Mouse (Mus musculus): Measurements from ENCODE around the gene Ggt5. TPM values are rescaled to one million over a fixed set of nuclear protein-coding genes. Genes with fewer than 3 reads are reported as not detected.

The Ggt5 gene
- total RNA-seq (2021) = 1 to 10 TPM; 1.9 to 3.0 TPM

GRCm38 (mm10) chr10:75589129-75589528, at the start of gene Ggt5:
Gene Ggt5 (plus strand): TSS chr10:75589340.
- intact Hi-C loops (cut with DNase I) = loop anchor here (10.0 kb wide), 2 partner anchors 116 to 366 kb away; partner anchors contain the start of gene Gm5134

GRCm38 (mm10) chr10:75547901-75548300, 41.2 kb upstream of the Ggt5 start:
- no peak for DNase-seq
- intact Hi-C loops (cut with DNase I) = no loop called here

More at GRCm38 (mm10) chr10:75589129-75589528, at the start of gene Ggt5:
- peak; percentile 79 for DNase-seq

- intact Hi-C loops (cut with DNase I) = no loop called here
- no peak for DNase-seq
Measured at GRCm38 (mm10) chr10:75548486-75548885, 40.7 kb upstream of the Ggt5 start.

GRCm38 (mm10) chr10:75549886-75550285, 39.3 kb upstream of the Ggt5 start:
- intact Hi-C loops (cut with DNase I) = no loop called here

GRCm38 (mm10) chr10:75551175-75551574, 38.0 kb upstream of the Ggt5 start:
- intact Hi-C loops (cut with DNase I) = no loop called here
- no peak for DNase-seq

More at GRCm38 (mm10) chr10:75549886-75550285, 39.3 kb upstream of the Ggt5 start:
- no peak for DNase-seq

GRCm38 (mm10) chr10:75552106-75552505, 37.0 kb upstream of the Ggt5 start:
- intact Hi-C loops (cut with DNase I) = no loop called here
- no peak for DNase-seq

- intact Hi-C loops (cut with DNase I) = no loop called here
- no peak for DNase-seq
Measured at GRCm38 (mm10) chr10:75552701-75553450, 36.3 kb upstream of the Ggt5 start.

GRCm38 (mm10) chr10:75554090-75554489, 35.0 kb upstream of the Ggt5 start:
- DNase-seq = no peak
- intact Hi-C loops (cut with DNase I) = no loop called here

GRCm38 (mm10) chr10:75555557-75555956, 33.6 kb upstream of the Ggt5 start:
- DNase-seq = no peak
- intact Hi-C loops (cut with DNase I) = no loop called here

GRCm38 (mm10) chr10:75556026-75556425, 33.1 kb upstream of the Ggt5 start:
- DNase-seq = peak; percentile 93
- intact Hi-C loops (cut with DNase I) = no loop called here

GRCm38 (mm10) chr10:75558515-75558914, 30.6 kb upstream of the Ggt5 start:
- intact Hi-C loops (cut with DNase I) = no loop called here
- peak; percentile 96 for DNase-seq

GRCm38 (mm10) chr10:75559041-75559675, 30.0 kb upstream of the Ggt5 start:
- DNase-seq = no peak
- intact Hi-C loops (cut with DNase I) = no loop called here

- DNase-seq = peak; percentile 66
- intact Hi-C loops (cut with DNase I) = no loop called here
Measured at GRCm38 (mm10) chr10:75559676-75560548, 29.2 kb upstream of the Ggt5 start, which contains the start of gene Lrrc75b. Gene Lrrc75b (minus strand): TSS chr10:75560330.

GRCm38 (mm10) chr10:75560549-75560899, 28.6 kb upstream of the Ggt5 start:
- no peak for DNase-seq

GRCm38 (mm10) chr10:75561071-75561654, 28.0 kb upstream of the Ggt5 start, which contains the start of gene Ggt1:
Gene Ggt1 (plus strand): TSS chr10:75561604.
- intact Hi-C loops (cut with DNase I) = no loop called here
- no peak for DNase-seq

More at GRCm38 (mm10) chr10:75560549-75560899, 28.6 kb upstream of the Ggt5 start:
- intact Hi-C loops (cut with DNase I) = no loop called here

GRCm38 (mm10) chr10:75562596-75562995, 26.5 kb upstream of the Ggt5 start:
- DNase-seq = no peak
- intact Hi-C loops (cut with DNase I) = no loop called here

GRCm38 (mm10) chr10:75564687-75565265, 24.4 kb upstream of the Ggt5 start:
- no peak for DNase-seq
- intact Hi-C loops (cut with DNase I) = no loop called here

- intact Hi-C loops (cut with DNase I) = no loop called here
- DNase-seq = no peak
Measured at GRCm38 (mm10) chr10:75565436-75565835, 23.7 kb upstream of the Ggt5 start.

- DNase-seq = no peak
- intact Hi-C loops (cut with DNase I) = no loop called here
Measured at GRCm38 (mm10) chr10:75565906-75566305, 23.2 kb upstream of the Ggt5 start.

GRCm38 (mm10) chr10:75566321-75566720, 22.8 kb upstream of the Ggt5 start:
- no peak for DNase-seq
- intact Hi-C loops (cut with DNase I) = no loop called here

All from left cerebral cortex, postnatal 4 days (tissue).